Mouse (Mus musculus): ENCODE measurements around the gene Eps8. TPM values are rescaled to one million over a fixed set of nuclear protein-coding genes. Genes with fewer than 3 reads are reported as not detected.

The Eps8 gene
- total RNA-seq, 2 experiments from 2014 or later = 3.1 to 6.9 TPM

DNA sequence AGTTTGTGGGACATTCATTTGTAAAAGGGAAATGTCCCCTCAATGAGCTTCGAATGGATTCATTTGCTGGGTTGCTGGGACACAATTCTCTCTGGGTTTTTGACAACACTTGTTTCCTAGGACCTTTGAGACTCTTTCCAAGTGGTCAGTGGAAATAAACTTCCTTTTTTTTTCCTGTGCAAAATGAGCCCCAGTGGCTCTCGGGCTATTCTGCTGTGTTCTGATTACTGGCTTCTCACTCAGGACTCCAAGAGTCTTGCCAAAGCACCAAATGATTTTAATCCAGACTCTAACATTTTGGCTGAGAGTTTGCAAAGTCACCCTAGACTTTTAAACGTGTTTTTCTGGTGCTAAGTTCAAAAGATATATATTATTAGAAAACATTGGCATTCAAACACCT lies 10.3 kb upstream of the Eps8 start:
- ATAC-seq (replicated peaks; ENCODE audit: poor library complexity) = no peak

DNA sequence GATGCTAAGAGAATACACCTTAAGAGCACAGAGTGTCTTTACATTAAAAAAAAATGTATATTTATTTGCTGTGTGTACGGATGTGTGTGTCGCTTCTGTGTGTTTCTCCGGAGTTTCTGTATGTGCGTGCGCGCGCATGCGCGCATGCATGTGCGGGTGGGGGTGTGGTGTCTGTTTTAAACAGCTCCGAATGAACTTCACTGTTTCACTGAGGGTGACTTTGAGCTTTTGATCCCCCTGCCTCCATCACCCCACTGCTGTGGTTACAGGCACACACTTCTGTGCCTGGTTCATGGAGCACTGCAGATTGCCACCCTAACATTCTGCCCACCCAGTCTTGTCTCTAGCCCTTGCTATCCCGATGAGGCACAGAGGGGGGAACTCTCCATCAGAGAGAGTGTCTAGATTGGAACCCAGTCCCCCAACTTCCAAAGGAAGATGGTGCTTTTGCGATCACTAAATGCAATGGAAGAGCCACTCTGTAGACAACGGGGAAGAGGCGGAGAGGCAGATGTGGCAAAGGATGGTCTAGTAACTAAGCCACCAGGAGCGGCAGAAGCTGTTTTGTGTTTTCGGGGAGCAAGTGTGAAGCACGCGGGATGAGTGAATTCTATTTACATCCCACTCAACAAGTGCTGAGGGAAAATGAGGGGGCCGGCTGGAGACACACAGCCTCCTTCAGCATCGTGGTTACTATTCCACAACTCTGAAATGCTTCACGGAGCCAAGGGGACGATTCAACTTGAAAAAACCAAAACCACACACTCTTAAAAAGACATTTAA lies 7.1 kb upstream of the Eps8 start:
- ATAC-seq (replicated peaks; ENCODE audit: poor library complexity) = no peak

DNA sequence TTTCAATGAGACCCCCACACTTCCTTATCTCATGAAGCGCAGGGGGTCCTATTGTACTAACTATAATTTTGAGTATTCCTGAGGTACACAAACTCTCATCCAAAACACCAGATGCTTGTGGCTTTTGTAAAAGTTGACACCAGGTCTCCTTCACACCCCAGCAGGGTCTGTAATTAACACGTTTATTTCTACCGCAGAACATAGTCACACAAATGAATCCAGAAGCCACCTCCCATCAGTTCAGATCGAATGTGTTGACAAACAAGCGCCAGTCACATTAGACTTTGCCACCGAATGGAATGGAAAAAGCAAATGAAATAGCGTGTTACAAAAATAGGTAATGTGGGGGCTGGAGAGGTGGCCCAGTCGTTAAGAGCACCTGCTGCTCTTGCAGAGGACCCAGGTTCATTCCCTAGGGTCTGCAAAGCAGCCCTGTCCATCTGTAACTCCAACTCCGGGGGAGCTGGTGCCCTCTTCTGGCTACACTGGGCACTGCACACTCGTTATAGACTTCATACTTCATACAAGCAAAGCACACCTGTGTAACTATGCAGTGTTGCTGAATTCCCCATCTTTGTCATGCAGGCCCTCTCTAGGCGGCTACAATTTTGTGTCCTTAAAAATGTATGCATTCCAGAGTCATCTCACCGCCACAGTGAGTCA lies 3.9 kb upstream of the Eps8 start:
- ATAC-seq (replicated peaks; ENCODE audit: poor library complexity) = peak; percentile 77

- ATAC-seq (replicated peaks; ENCODE audit: poor library complexity) = no peak
These were observed 2.5 kb upstream of the Eps8 start for GRCm38 (mm10) chr6:137657203-137657602.

GRCm38 (mm10) chr6:137649528-137649927 lies 5.1 kb downstream of the Eps8 start:
- peak; percentile 7; the same call in 1 of the 2 replicates for ATAC-seq (replicated peaks; ENCODE audit: poor library complexity)

- ATAC-seq (replicated peaks; ENCODE audit: poor library complexity) = peak; percentile 67
These were observed 5.6 kb downstream of the Eps8 start for GRCm38 (mm10) chr6:137649068-137649480.

DNA sequence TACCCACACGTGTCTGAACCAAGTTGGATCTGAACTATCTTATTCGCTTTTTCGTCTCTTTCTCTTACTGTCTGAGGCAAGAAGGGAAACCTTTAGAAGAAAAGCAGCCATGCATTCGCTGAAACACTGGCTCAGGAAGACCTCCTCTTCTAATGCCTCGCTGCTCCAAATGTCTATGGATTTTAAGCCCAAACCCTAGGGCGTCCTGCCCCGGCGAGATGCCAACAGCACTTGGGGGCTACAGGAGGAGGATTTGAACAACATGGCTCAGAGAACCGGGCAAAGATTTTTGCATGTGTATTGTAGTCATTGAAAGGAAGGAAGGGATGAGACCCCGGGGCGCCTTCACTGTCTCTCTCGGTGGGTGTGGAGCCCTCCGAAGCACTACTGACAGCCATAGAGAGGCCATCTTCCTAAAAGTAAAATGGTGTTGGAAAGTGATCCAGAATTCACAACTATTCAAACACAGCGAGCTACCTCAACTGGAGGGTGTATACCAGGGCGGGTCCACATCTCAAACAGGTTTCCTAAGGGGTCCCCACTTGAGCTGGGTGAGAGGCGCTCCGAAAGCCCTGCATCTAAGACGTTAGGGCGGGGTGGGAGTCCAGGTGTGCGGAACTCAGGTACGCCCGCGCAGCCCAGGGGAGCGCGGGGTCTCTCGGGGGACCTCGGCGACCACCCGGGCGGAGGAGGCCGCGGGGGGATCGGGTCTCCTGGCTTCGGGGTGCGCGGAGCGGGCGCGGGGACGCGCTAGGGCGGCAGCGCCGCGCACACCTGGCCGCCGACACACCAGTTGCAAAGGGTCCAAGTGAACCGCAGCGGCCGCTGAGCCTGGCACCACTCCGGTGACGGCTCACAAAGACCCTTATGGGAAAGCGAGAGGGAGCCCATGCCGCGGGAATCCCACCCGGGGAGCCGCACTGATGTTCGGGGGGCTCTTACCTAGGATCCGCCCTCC lies 6.3 kb downstream of the Eps8 start:
- peak; percentile 21; the same call in 1 of the 2 replicates for ATAC-seq (replicated peaks; ENCODE audit: poor library complexity)

GRCm38 (mm10) chr6:137647646-137648045 lies 7.0 kb downstream of the Eps8 start:
- peak; percentile 18; the same call in 1 of the 2 replicates for ATAC-seq (replicated peaks; ENCODE audit: poor library complexity)

DNA sequence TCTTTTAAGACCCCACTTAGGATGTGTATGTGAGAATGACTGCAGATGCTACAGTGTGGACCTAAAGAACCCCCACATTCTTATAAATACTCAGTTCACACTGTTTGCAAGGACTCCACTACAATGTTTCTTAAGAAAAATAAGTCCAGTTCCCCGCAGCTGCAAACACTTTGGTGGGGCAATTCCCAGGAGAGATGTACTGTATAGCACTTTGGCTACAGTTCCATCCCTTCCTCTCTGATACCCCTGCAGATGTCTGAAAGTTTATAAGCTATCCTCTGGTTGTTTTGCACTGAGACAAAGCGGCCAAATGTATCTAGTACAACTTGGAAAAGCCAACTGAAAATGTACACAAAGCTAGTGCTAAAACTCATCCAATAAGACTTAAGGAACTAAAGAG lies 8.0 kb downstream of the Eps8 start:
- no peak for ATAC-seq (replicated peaks; ENCODE audit: poor library complexity)

DNA sequence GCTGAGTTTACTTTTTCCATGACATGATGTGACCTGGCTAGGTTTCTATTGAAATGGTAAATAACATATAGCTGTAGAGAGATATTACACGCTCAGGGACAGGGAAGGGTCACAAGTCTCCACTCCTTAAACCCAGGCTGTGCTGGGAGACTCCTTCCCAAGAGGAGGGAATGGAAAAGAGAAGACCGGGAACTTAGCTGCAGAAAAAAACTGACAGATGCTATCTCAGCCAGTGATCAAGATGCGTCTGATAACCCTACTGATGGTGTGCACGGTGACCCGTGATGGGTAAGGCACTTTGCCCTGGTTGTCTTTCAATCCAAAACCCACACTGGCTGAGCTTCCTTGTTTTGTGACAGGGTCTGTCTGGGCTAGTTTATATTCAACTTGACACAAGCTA lies 9.8 kb downstream of the Eps8 start:
- ATAC-seq (replicated peaks; ENCODE audit: poor library complexity) = no peak

DNA sequence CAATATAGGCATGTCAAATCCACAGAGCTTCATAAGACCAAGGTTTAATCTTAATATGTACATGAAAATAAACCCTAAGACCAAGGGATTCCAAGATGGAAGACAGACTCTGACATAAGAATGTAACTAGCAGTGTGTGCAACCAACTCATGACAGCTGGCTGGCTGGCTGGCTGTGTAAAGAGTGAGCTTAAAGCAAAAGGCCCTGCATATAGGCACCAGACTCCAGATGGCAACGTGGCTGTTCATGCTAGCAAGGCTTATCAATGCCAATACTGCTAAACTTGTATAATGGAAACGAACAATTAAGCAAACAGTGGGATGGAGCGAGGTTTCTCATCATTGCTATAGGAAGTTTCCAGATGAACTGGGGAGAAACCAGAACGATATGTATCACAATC lies 10.9 kb downstream of the Eps8 start:
- ATAC-seq (replicated peaks; ENCODE audit: poor library complexity) = no peak

DNA sequence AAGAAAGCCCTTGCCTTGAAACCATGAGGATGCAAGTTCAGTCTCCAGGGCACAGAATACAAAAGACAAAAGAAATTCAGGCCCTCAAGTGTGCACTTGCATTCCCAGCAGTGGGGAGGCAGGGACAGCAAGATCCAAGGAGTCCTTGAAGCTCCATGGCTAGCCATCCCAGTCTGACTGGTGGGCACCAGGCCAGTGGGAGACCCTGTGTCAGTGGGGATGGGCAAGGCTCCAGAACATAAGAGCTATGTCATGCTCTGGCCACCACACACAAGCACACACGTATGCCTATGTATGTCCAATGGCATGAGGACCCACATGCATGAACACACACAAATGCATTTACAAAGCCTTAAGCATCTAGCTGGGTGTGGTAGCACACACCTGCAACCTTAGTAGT lies 13.0 kb downstream of the Eps8 start:
- ATAC-seq (replicated peaks; ENCODE audit: poor library complexity) = no peak

GRCm38 (mm10) chr6:137638834-137639567 lies 15.7 kb downstream of the Eps8 start:
- no peak for ATAC-seq (replicated peaks; ENCODE audit: poor library complexity)

DNA sequence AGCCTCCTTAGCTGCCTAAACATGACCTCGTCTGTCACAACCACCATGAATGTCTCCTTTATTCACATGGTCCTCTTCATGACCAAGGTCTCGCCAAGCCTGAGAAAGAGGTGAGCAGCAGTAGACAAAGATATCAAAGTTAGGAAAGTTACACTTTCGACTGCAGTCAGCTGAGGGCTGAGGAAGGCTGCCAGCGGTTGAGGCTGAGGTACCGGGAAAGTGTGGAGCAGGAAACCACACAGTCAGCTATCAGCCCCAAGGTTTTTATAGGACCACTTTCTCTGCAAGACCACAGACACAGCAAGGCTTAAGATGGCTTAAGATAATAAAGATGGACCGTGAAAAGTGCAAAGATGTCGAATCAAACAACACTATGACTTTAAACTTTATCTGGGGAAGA lies 17.2 kb downstream of the Eps8 start:
- ATAC-seq (replicated peaks; ENCODE audit: poor library complexity) = peak; percentile 75

DNA sequence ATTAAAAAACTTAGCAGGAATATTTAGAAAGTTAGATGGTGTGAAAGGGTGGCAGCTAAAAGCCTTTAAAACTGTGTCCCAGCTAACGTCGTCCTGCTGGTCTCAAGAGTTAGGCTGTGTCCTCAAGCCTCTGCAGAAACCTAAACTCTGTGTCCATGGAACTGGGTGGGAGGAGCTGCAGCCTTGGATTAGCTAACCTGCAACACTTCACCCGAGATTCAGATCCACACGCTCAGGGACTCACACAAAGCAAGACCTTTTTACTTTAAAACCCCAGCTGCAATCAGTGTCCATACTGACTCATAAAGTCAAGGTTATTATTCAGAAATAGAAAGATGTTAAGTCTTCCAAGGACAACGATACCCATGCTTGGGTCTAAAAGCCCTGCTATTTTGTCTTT lies 18.5 kb downstream of the Eps8 start:
- ATAC-seq (replicated peaks; ENCODE audit: poor library complexity) = no peak

GRCm38 (mm10) chr6:137633626-137634025 lies 21.1 kb downstream of the Eps8 start:
- no peak for ATAC-seq (replicated peaks; ENCODE audit: poor library complexity)

GRCm38 (mm10) chr6:137633121-137633520 lies 21.6 kb downstream of the Eps8 start:
- no peak for ATAC-seq (replicated peaks; ENCODE audit: poor library complexity)

GRCm38 (mm10) chr6:137630387-137630786 lies 24.3 kb downstream of the Eps8 start:
- ATAC-seq (replicated peaks; ENCODE audit: poor library complexity) = 0 out of 2 replicates have a peak, but pooled peaks have one; percentile 17

DNA sequence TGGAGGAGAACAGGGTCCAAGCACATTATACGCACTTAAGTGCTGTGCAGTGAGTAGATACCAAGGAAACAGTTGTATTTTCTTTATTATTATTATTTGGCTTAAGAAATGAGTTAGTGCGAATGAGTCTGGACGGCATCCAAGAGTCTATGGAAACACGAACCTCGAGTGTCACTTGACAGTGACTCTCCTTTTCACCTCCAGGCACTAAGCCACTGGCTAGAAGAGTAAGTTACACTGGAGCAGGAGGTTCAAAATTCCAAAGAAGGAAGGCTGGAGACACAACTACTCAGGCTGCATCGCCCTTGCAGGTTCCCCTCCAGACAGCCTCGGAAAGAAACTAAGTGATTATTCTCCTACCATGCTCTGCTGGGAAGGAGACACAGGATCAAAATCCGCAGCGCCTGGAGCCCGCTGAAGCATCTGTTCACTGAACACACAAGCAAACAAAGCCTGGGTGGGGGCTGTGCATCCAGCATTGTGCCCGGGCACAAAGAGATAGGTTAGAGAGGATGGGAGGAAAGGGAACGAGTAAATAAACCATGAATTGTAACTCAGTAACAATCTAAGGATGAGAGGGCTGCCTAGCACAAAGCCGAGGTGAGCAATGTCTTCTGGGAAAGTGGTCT lies 25.0 kb downstream of the Eps8 start:
- ATAC-seq (replicated peaks; ENCODE audit: poor library complexity) = no peak

- ATAC-seq (replicated peaks; ENCODE audit: poor library complexity) = no peak
These were observed 26.0 kb downstream of the Eps8 start for GRCm38 (mm10) chr6:137628715-137629114.

All from megakaryocyte progenitor cell, adult 5-6 weeks (primary cell).